Mouse (Mus musculus) A20 (cell line): ENCODE data around the gene Tmem189.
"Not testable (repeated sequence)": the region's sequence is repeated elsewhere in the genome, so short reads cannot be mapped to it uniquely, and the experiment has no call there.

Experiments
- DNase-seq: peaks from one replicate; pipeline ENCODE4 v3.0.0-alpha.2; 2011; ENCODE audit warnings: low read depth, low spot score

Gene Tmem189

DNA sequence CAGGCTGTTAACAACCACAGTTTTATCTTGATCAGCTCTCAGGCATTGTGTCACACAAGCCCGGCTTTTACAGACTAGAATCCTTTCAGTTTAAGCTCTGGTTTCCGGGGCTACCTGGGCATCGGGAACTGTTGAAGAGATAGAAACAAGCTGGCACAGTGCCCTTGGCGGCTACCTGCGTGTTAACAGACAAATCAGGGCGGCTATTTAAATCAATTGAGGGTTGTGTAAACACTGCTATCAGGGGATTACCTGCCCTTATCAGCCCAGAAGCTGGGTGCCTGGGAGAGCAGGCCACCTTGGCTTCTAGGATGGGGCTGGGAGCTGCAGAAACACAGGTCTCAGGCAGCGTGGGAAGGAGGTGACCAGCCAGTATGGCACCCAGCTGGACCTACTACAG, 36.9 kb downstream of the Tmem189 start:
- DNase-seq, result no peak

GRCm38 (mm10) chr2:167651622-167652021, 38.0 kb downstream of the Tmem189 start:
- no peak for DNase-seq

GRCm38 (mm10) chr2:167649290-167650032, 40.2 kb downstream of the Tmem189 start:
- DNase-seq, result peak; percentile 96

GRCm38 (mm10) chr2:167646411-167646810, 43.2 kb downstream of the Tmem189 start:
- no peak for DNase-seq

DNA sequence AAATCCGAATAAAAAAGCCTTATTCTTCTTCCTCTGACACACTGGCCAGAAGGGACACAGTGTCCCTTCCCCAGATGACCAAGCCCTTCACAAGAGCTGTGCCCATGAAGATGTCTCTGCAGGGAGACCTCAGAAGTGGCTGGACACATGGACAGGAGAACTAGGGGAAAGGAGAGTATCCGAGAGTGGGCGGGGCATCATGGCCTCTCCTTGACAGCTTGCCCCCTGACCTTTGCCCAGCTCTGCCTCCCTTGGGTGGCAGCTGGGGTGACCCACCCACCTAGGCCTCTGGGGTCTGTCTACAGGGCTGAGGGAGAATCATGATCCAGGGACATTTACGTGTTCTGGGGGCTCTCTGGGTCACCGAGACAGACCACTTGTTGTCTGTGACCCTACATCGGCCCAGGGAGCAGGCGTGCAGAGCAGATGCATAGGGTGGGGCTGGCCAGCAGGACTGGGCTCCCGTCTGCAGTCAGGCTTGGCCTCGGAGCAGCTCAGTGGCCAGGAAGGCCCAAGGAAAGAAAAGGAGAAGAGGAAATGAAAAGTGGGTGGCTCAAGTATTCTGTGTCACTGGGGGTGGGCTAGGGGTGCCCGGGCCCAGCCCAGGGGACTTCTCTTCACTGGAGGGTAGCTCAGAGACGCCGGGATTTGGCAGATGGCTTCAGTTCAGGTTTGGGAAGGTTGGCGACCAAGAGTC, 46.1 kb downstream of the Tmem189 start:
- DNase-seq, result not testable (repeated sequence)

DNA sequence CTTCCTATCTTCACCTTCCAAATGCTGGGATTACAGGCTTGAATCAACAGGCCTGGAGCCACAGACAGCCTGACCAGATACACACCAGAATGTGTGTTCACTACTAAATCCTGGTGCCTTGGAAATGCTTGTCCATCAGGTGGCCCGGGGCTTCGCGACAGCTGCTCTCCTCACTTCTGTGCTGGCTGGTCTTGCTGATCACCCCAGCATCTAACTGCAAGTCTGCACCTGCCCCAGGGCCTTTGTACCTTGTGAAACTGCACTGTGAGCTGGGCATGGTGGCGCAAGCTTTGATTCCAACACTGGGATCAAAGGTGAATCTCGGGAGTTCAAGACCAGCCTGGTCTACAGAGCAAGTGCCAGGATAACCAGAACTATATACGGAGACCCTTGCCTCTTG, 47.5 kb downstream of the Tmem189 start:
- no peak for DNase-seq

DNA sequence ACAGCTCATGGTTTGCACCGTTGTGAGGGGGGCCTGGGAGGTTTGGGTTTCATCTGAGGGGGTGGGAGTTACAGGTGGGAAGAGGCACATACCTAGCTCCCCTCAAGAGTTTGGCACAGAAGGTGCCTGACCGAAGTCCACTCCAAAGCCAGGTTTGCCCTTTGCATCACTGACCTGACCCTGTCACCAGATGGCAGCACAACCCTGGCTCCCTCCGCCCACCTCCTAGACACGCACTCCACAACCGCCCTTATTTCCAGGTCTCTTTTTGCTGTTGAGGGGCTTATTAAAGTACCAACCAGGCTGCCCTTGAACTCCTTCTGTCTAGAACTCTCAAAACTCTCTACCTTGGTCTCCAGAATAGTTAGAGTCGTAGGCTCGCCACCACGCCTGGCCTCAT, 48.3 kb downstream of the Tmem189 start:
- peak; percentile 73 for DNase-seq

GRCm38 (mm10) chr2:167640279-167640678, 49.3 kb downstream of the Tmem189 start:
- DNase-seq, result peak; percentile 64

DNA sequence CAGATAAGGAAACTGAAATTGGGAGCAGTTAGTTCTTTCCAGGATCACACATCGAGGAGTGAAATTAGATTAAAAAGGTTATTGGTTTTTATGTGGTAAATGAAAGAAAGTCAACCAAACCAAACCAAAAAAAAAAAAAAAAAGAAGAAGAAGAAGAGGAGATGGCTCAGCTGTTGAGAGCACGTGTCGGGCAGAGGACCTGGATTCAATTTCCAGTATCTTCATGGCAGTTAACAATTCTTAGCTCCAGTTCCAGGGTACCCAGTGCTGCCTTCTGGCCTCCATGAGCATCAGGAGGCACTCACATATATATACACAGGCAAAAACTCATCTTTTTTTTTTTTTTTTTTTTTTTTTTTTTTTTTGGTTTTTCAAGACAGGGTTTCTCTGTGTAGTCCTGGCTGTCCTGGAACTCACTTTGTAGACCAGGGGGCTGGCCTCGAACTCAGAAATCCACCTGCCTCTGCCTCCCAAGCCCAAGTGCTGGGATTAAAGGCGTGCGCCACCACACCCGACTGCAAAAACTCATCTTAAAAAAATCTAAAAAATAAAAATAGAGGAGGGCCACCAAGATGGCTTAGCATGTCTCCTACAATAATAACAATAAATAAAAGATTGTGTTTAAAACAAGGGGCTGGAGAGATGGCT, 54.6 kb downstream of the Tmem189 start:
- no peak for DNase-seq

DNA sequence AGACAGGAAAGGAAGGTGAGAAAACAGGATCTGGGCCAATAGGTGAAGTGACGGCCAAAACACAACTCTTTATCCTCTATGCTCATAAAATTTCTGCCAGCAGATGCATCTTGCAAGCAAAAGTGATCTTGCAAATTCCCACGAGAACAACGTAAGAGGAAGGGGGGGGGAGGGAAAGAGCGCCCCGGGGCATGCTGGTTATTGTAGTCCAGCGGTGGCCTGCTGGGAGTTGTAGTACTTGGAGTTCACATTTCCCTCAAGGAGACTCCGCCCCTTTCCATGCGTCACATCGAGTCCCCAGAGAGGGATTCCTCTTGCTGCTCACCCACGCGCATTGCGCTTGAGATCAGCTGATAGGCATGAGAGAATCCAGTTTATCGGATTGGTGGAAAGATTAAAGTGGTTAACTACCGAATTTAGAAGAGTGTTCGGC, 55.3 kb downstream of the Tmem189 start:
- DNase-seq, result peak; percentile 99

DNA sequence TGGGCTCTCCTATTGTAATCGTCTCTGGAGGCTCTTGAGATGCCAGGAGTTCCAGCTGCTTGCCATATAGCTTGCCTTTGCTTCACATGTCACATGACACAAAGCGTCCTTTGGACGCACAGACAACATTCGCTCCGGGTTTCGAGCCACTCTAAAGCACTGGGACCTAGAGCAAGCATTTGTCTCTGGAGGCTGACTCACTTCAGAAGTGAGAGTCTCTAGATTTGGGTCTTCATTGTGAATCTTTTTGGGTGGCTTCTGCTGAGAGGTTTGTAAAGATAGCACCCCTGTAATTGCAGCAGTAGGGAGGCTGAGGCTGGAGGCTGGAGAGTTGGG, 56.1 kb downstream of the Tmem189 start:
- DNase-seq, result peak; percentile 76

DNA sequence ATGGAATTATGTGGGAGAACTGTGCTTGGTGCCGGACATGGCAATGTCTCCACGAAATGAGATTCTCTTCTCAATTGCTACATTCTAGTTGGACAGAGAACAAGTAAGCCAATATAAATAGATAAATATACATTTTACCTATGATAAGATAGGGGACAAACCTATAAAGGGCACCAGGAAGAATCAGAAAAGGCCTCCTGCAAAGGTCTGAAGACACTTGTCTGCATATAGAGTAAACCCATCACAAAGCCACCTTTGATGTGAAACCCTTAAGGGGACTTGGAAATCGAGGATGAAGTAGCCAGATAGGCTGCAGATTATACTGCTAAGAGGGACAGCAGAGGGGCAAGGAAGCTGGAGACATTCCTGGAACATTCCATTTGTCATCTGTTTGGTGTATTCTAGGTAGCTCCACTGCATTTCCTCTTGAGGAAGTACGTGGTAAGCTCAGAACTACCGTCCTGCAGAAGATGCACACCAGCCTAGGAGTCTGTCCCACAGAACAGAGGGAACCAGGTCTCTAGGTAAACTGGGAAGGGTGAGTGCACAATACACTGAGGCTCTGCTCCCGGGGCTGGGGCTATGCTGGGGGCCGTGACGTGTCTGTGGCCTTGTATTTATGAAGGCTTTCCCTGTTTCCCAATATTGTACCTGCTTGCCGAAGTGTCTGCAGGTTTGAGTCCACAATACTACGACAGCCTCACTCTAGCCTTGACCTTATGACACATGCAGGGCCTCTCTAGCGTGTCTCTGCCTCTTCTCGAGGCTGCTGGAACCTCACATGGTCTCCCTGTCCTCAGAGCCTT, 56.7 kb downstream of the Tmem189 start:
- DNase-seq, result peak; percentile 56

DNA sequence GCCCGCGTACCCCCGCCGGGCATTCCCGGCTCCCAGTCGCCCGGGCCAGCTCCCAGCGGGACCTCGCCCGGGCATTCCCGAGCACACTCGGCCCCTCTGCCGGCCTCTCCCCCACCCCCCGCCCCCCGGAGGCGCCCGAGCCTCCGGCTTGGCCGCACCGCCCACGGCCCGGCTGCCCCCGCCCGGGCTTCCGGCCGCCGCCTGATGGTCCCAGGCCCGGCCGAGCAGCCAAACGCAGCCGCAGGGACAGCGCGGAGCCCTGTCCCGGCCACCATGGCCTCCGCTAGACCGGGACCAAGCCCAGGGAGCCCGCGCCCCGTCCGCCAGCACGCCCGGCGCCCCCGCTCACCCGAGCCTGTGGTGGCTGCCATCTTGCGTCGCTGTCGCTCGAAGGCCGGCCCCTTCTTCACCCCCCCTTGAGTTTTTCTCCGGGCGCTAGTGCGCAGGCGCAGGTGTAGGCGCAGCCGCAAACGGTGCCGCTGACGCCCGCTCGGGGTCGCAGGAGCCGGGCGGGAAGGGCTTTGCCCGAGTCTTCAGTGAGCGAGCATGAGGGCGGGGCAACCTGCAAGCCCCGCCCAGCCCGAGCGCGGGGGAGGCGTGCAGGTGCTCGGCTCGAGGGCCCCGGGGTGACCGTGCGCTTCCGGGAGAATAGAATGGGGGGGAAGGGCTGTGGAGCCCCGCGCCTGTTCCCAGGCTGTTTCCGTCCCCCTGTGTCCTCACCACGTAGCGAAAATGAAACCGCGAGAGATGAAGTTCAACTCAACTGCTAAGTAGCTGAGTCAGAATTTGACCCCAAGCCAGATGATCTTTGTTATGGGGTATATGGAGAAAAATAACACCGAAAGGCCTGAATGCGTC, 57.8 kb downstream of the Tmem189 start, which contains the start of gene Ube2v1:
Gene Ube2v1, minus strand, starts transcription at position 505 of the 858 bp plus-strand sequence.
- peak; percentile 100 for DNase-seq

DNA sequence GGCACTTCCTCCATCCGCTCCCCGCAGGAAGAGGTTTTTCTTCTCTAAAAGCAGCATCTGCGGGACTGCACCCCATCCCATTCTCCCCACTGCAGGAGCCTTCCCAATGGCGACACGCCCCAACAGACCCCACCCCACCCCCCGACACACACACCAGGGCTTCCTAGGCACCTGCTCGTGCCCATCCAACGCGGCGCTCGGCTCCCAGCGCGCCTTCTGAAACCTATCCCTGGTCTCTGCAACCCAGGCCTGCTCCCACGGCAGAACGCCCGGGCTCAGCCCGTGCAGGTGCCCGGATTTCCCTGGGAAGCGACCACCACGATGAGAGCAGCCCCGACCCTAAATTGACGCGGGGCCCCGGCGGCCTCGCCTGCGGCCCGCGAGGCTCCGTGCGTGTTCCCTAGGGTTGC, 58.4 kb downstream of the Tmem189 start:
- DNase-seq, result peak; percentile 39

- DNase-seq, result no peak
These were observed 59.2 kb downstream of the Tmem189 start for GRCm38 (mm10) chr2:167630421-167630820.

DNA sequence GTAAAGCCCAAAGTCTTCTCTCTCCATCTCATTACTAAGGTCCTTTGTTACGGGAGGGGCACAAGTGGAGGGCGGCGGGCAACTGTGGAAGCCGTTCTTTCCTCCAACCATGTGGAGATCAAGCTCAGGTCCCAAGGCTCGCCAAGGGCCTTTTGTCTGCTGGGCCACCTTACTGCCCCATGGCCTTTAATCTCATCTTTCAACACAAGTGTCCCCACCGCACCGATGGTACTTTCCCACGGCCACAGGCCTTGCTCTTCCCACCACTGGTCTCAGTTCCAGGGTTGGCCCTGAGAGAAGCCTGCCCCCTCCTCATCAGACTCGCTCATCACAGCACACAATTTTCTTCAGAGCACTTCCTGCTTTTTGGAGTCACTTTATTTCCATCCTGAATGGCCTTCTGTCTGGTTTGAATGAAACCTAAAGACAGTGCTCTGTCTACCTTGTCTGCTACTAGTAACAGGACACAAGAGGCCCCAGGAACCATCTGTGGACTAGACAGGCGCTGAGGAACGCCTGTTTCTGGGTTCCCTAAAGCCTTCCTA, 59.9 kb downstream of the Tmem189 start:
- DNase-seq, result no peak

- no peak for DNase-seq
These were observed 60.8 kb downstream of the Tmem189 start for GRCm38 (mm10) chr2:167628872-167629271.

- no peak for DNase-seq
These were observed 62.6 kb downstream of the Tmem189 start for GRCm38 (mm10) chr2:167627019-167627418.

GRCm38 (mm10) chr2:167625670-167626069, 64.0 kb downstream of the Tmem189 start:
- DNase-seq, result no peak

- no peak for DNase-seq
These were observed 65.1 kb downstream of the Tmem189 start for GRCm38 (mm10) chr2:167624368-167625075.
